Mouse (Mus musculus): ENCODE results near the gene Tram1l1.

DNA sequence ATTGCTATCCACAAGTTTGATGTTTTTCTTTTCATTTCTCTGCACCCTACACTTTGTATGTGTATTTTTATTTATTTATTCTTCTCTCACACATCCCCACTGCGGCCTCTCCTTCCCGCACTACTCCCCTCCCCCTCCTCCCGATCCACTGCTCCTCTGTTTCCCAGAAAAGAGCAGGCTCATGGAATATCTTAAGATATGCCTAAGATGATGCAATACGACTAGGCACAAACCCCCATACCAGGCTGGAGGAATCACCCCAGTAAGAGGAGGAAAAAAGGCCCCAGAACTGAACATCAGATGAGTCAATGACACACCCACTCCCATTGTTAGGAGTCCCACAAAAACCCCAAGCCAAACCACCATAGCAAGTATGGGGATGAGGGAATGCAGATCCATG lies 1.4 kb upstream of the Tram1l1 start:
- no peak for TF ChIP-seq CTCF (IDR thresholded peaks at IDR 0.05; ENCODE audit: control insufficient read depth, insufficient read depth, low read length)
- TF ChIP-seq POLR2A (IDR thresholded peaks at IDR 0.05; ENCODE audit: borderline replicate concordance, control insufficient read depth, low read depth, low read length): no peak

Data from bone marrow, adult 2 months (tissue).